Mouse (Mus musculus) small intestine, adult 2 months (tissue): Measurements from ENCODE around the gene Rnft2.

Source experiments
- CTCF ChIP-seq: fragments of 200-500 bp; IDR thresholded peaks from 2 replicates; pipeline ENCODE4 v1.5.1; 2012; ENCODE audit warnings: low read depth, mild to moderate bottlenecking, control low read depth, inconsistent platforms, low read length, moderate library complexity, mixed read lengths; ENCODE audit not compliant: insufficient replicate concordance, insufficient read length; ENCODE audit errors: extremely low read depth
- POLR2A ChIP-seq: fragments of 200-500 bp; IDR thresholded peaks from 2 replicates; pipeline ENCODE4 v1.6.1; 2012; ENCODE audit warnings: low read depth, mild to moderate bottlenecking, control low read depth, inconsistent platforms, low read length, moderate library complexity

DNA sequence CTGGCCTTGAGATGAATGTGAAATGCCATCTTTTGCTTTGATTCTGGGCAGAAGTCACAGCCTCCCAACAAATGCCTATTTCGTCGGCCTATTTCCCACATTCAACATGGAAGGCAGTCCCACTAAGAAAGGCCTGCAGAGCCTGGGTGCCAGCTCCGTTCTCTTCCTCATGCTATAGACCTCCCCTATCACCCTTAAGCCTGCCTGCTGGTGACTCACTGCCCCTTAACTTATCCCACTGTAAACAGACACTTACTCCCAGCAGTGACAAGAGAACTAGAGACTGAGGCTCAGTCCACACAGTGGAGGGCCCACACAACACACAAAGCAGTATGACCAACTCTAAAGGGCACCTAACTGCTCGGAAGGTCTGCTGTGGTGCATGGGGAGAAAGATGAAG is 100.6 kb downstream of the Rnft2 start:
- TF ChIP-seq POLR2A (no peak), CTCF (no peak)
